Mouse (Mus musculus) hindbrain, postnatal 0 days (tissue): ENCODE measurements around the gene Tspan9. TPM values are rescaled to one million over a fixed set of nuclear protein-coding genes. Genes with fewer than 3 reads are reported as not detected.

Experiments
- ATAC-seq: fragments of 200-750 bp; cut with Nextera tagmentation; 2 replicates; pipeline ENCODE4 v1.8.0; 2017; ENCODE audit warnings: mild to moderate bottlenecking, moderate TSS enrichment, moderate library complexity
- DNase-seq: peaks from one replicate; pipeline ENCODE4 v3.0.0-alpha.2; 2015; ENCODE audit warnings: low spot score
- H3K27ac ChIP-seq: fragments of 300-500 bp; sonication (generic); 2 replicates; pipeline ENCODE4 v1.5.1; 2014; ENCODE audit warnings: mild to moderate bottlenecking
- H3K27me3 ChIP-seq: fragments of 300-500 bp; sonication (generic); 2 replicates; pipeline ENCODE4 v1.6.1; 2014; ENCODE audit warnings: low read length, mixed read lengths; ENCODE audit not compliant: insufficient read depth
- H3K36me3 ChIP-seq: fragments of 300-500 bp; sonication (generic); 2 replicates; pipeline ENCODE4 v1.6.1; 2014; ENCODE audit warnings: low read length, mixed read lengths; ENCODE audit not compliant: insufficient read depth
- H3K4me1 ChIP-seq: fragments of 300-500 bp; sonication (generic); 2 replicates; pipeline ENCODE4 v1.6.1; 2014; ENCODE audit warnings: antibody characterized with exemption, low read length, mixed read lengths; ENCODE audit not compliant: insufficient read depth
- H3K4me2 ChIP-seq: fragments of 300-500 bp; sonication (generic); 2 replicates; pipeline ENCODE4 v1.6.1; 2014; ENCODE audit warnings: low read depth, mild to moderate bottlenecking, low read length, moderate library complexity, mixed read lengths
- H3K4me3 ChIP-seq: fragments of 300-500 bp; sonication (generic); 2 replicates; pipeline ENCODE4 v1.5.1; 2014; ENCODE audit warnings: low read length
- H3K9ac ChIP-seq: fragments of 300-500 bp; sonication (generic); replicated peaks from 2 replicates; pipeline ENCODE4 v1.6.1; 2014; ENCODE audit warnings: mild to moderate bottlenecking, low read length, moderate library complexity, mixed read lengths
- H3K9me3 ChIP-seq: fragments of 300-500 bp; sonication (generic); 2 replicates; pipeline ENCODE4 v1.6.1; 2016; ENCODE audit warnings: low read length, mixed read lengths
- CTCF ChIP-seq: IDR thresholded peaks from 2 replicates; pipeline ENCODE4 v1.5.1; 2016; ENCODE audit warnings: antibody characterized with exemption, control low read depth, low read depth
- WGBS: fragments of 180-500 bp; shearing (Covaris S2); extraction: QIAGEN DNeasy Blood & Tissue Kit; methylation state at CpG from one replicate; pipeline ENCODE4 v1.1.7; 2014; 5-methylcytosine and 5-hydroxymethylcytosine counted together
- polyA plus RNA-seq: library from polyadenylated mRNA; unstranded; fragments of >200 nt; fragmentation: Nextera tagmentation; extraction: Ambion mirVana; gene quantifications from 2 replicates; pipeline ENCODE4 v1.2.1, GENCODE M21; 2015
- total RNA-seq: library from RNA; depleted of rRNA; stranded (reverse); fragments of >200 nt; gene quantifications from 2 replicates; pipeline ENCODE4 v1.2.3, GENCODE M21; 2014

The Tspan9 gene
- total and polyA plus RNA-seq, 2 experiments from 2014 or later, result 70.1 to 177 TPM

DNA sequence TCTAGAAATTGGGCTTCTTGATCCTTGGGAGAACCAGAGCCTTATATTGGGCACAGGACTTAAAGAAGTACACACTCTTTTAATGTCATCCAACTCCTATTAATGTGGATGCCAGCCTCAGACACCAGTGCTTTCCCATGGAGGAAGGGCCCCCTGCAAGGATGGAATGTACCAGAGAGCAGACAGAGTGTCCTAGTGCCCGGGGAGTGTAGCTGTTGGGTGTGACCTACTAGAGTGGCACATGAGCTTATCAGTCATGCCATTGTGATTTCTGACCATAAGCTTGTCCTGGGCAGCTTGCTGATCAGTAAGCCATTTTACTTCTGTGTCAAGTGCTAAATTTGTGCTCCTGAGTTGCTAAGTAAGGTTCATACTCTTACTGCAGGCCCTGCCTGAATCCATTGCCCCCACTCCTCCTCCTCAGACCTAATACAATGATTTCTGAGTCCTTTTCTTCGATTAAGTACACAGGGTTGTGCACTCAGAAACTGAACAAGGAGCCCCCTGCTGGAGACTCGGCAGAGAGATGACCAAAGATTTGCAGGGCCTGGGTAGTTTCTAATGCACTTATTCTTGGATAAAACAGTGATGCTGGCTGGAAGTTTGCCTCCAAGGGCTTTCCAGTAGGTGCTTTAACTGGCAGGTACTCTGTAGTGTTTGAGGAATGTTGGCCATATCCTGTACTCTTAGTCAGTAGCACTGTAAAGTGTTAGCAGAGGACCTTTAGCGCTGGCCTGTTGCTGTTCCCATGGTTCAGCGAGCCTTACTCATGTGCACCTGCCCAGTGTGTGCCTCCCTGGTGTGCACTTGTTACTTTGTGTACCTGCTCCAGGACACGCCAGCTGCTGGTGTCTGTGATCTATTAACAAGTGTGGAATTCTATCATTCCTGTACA, 25.6 kb upstream of the Tspan9 start:
- DNase-seq (peak; percentile 45), ATAC-seq (no peak)
- no peaks in the 10 kb centered on the region for H3K36me3 ChIP-seq
- H3K4me1 ChIP-seq, result peaks cover 4% of the 10 kb centered on the region; the same call in 1 of the 2 replicates
- 54% methylated on average over 6 of the region's 6 CpGs for WGBS
- H3K4me3 ChIP-seq, result no peak overlapping the region
- H3K27ac ChIP-seq, result no peak overlapping the region
- peak; percentile 64 for TF ChIP-seq CTCF
- no peaks in the 10 kb centered on the region for H3K27me3 ChIP-seq
- H3K4me2 ChIP-seq, result no peak overlapping the region
- no peak overlapping the region for H3K9ac ChIP-seq
- H3K9me3 ChIP-seq, result no peaks in the 10 kb centered on the region

DNA sequence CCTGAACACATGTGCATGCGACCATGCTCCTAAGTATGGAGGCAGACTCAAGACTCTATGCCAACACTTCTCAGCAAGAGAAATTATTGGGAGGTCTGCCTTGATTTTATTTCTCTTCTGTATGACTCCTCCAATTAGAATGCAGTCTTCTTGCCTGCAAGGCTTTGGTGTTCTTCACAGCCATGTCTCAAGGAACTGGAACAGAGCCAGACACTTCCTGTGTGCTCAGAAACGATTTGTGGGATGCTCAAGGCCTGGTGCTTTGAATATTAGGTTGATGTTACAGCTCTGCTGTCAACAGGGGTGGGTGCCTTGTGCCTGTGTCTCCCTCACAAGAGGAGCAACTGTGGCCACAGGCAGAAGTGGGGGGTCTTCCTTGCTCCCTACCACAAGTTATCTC, 22.2 kb upstream of the Tspan9 start:
- TF ChIP-seq CTCF, result no peak
- Histone ChIP-seq H3K4me1 (peaks cover 4% of the 10 kb centered on the region; the same call in 1 of the 2 replicates), H3K4me2 (no peak overlapping the region), H3K4me3 (no peak overlapping the region), H3K9me3 (no peaks in the 10 kb centered on the region), H3K36me3 (no peaks in the 10 kb centered on the region), H3K27ac (no peak overlapping the region), H3K9ac (no peak overlapping the region), H3K27me3 (no peaks in the 10 kb centered on the region)
- DNase-seq, result no peak
- ATAC-seq, result no peak
- 53% methylated on average over 2 of the region's 2 CpGs for WGBS

DNA sequence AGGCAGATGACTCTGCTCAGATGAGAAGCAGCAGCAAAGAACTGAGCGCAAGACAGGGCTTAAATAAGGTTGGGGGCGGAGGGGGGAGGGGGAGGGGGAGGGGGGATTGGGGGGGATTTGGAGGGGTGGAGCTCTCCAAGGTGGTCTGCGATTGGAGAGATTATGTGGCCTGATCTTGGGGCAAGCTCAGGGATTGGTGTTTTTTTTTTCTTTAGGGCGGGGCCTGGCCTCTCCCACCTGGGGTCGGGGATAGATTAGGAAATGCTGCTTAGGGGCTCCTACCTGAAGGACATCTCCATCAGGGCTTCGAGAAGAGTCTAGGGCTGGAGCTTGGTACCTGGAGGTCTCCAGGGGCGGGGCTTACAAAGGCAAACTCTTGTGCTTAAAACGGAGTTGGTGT, 21.2 kb upstream of the Tspan9 start:
- Histone ChIP-seq H3K9ac (no peak overlapping the region), H3K9me3 (no peaks in the 10 kb centered on the region), H3K4me3 (no peak overlapping the region), H3K36me3 (no peaks in the 10 kb centered on the region), H3K27me3 (no peaks in the 10 kb centered on the region), H3K4me1 (peaks cover 4% of the 10 kb centered on the region; the same call in 1 of the 2 replicates), H3K27ac (no peak overlapping the region), H3K4me2 (no peak overlapping the region)
- no peak for TF ChIP-seq CTCF
- ATAC-seq (no peak), DNase-seq (no peak)
- 87% methylated on average over 8 of the region's 8 CpGs for WGBS

DNA sequence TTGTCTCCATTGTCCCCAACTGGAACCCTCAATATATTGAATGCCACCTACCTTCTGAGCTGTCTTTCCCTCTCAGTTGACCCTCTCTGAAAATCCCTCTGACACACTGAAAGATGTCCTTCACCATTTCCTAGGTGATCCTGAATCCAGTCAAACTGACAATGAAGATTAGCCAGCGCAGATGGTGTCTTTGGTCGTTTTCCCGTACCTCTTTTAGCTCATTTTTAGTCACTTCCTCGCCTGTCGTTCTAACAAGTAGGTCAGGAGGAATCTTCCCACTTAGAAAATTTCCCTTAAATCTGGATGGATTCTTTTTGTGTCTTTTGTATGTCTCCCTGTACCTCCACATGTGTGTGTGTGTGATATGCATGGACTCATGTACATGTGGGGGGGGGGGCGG, 15.7 kb upstream of the Tspan9 start:
- DNase-seq, result no peak
- H3K27ac ChIP-seq, result peak overlapping the region; percentile 45; the same call in 1 of the 2 replicates
- WGBS, result 88% methylated on average over 6 of the region's 6 CpGs
- ATAC-seq, result no peak
- no peak for TF ChIP-seq CTCF
- H3K4me1 ChIP-seq, result no peaks in the 10 kb centered on the region
- no peak overlapping the region for H3K9ac ChIP-seq
- no peaks in the 10 kb centered on the region for H3K27me3 ChIP-seq
- H3K36me3 ChIP-seq, result no peaks in the 10 kb centered on the region
- no peak overlapping the region for H3K4me3 ChIP-seq
- H3K9me3 ChIP-seq, result no peaks in the 10 kb centered on the region
- no peak overlapping the region for H3K4me2 ChIP-seq

DNA sequence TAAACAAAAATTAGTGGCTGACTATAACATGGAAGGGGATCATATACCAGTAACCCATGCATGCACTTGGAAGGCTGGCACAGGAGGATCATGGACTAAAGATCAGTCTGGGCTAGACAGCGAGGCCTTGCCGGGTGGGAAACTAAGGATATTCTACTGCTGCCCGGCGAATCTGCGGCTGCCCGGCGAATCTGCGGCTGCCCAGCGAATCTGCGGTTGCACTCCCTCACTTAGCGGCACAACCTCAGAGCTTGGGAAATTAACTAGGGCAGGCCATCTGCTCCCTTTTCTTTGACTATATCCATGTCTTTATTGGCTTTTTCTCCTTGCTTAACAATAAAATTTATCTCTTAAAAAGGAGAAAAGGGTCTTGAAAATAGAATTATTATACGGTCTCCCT, 14.6 kb upstream of the Tspan9 start:
- no peaks in the 10 kb centered on the region for H3K9me3 ChIP-seq
- WGBS, result 50% methylated on average over 12 of the region's 12 CpGs
- no peak for ATAC-seq
- DNase-seq, result peak; percentile 30
- TF ChIP-seq CTCF, result no peak
- H3K27ac ChIP-seq, result peak overlapping the region; percentile 36; the same call in 1 of the 2 replicates
- no peak overlapping the region for H3K4me3 ChIP-seq
- no peaks in the 10 kb centered on the region for H3K36me3 ChIP-seq
- H3K4me2 ChIP-seq, result no peak overlapping the region
- H3K27me3 ChIP-seq, result no peaks in the 10 kb centered on the region
- no peak overlapping the region for H3K9ac ChIP-seq
- no peaks in the 10 kb centered on the region for H3K4me1 ChIP-seq

DNA sequence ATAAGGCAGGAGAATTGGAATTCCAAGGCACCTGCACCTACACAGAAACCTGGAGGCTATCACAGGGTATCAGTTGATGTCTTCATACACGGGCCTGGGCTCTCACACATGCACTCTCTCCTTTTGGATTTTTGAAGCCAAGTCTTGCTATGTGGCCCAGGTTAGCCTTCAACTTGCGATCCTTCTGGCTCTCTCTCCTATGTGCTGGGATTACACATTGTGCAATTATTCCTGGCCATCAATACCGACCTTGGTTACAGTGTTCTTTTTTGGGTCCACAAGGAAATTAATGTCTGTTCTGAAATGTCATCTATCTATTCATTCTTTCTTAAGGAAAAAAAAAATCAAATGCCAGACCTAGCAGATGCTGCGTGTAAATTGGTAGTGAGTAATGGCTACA, 13.1 kb upstream of the Tspan9 start:
- no peaks in the 10 kb centered on the region for H3K4me1 ChIP-seq
- no peaks in the 10 kb centered on the region for H3K36me3 ChIP-seq
- no peak overlapping the region for H3K4me3 ChIP-seq
- H3K9me3 ChIP-seq, result no peaks in the 10 kb centered on the region
- no peak for DNase-seq
- TF ChIP-seq CTCF, result no peak
- no peak for ATAC-seq
- no peaks in the 10 kb centered on the region for H3K27me3 ChIP-seq
- WGBS, result 81% methylated on average over 4 of the region's 4 CpGs
- H3K9ac ChIP-seq, result no peak overlapping the region
- H3K27ac ChIP-seq, result no peak overlapping the region
- H3K4me2 ChIP-seq, result no peak overlapping the region

DNA sequence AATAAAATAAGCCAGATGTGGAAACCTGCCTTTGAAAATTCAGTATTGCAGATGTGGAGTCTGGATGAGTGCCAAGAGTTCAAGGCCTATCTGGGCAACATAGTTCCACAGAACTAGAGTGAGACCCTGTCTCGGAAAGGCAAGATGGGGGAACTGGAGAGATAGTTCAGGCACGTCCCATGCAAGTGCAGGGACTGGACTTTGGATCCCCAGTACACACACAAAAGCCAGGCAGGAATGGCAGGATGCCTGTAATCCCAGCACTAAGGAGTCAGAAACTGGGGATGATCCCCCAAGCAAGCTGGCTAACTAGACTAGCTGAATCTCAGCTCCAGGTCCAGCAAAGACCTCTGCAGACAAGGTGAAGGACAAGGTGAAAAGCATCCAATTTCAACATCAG, 12.5 kb upstream of the Tspan9 start:
- 85% methylated on average over 2 of the region's 2 CpGs for WGBS

More for the DNA sequence above, 12.5 kb upstream of the Tspan9 start:
- no peaks in the 10 kb centered on the region for H3K4me1 ChIP-seq
- no peaks in the 10 kb centered on the region for H3K27me3 ChIP-seq
- H3K9ac ChIP-seq, result no peak overlapping the region
- no peak overlapping the region for H3K4me3 ChIP-seq
- no peak for DNase-seq
- no peak for ATAC-seq
- H3K4me2 ChIP-seq, result no peak overlapping the region
- H3K36me3 ChIP-seq, result no peaks in the 10 kb centered on the region
- no peaks in the 10 kb centered on the region for H3K9me3 ChIP-seq
- TF ChIP-seq CTCF, result no peak
- H3K27ac ChIP-seq, result no peak overlapping the region
